Mouse (Mus musculus): ENCODE results near the gene H2-Q6. TPM values are rescaled to one million over a fixed set of nuclear protein-coding genes. Genes with fewer than 3 reads are reported as not detected.
"Not testable (repeated sequence)": the region's sequence is repeated elsewhere in the genome, so short reads cannot be mapped to it uniquely, and the experiment has no call there.

Gene H2-Q6
- polyA plus RNA-seq, 1 experiment: 53.5 TPM

DNA sequence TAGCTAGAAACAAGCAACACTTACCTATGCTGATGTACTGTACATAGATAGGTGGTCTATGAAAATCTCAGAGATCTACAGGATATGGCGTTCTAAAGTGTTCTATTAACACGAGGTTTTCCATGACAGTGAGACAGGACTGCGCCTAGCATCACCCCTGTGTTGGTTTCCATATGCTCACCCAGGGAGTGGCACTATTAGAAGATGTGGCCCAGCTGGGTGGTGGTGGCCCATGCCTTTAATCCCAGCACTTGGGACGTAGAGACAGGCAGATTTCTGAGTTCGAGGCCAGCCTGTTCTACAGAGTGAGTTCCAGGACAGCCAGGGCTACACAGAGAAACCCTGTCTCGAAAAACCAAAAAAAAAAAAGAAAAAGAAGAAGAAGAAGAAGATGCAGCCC lies 6.0 kb downstream of the H2-Q6 start:
- not testable (repeated sequence) for DNase-seq (ENCODE audit: low read depth, low spot score)
- 90% methylated on average over 6 of the region's 6 CpGs for WGBS

DNA sequence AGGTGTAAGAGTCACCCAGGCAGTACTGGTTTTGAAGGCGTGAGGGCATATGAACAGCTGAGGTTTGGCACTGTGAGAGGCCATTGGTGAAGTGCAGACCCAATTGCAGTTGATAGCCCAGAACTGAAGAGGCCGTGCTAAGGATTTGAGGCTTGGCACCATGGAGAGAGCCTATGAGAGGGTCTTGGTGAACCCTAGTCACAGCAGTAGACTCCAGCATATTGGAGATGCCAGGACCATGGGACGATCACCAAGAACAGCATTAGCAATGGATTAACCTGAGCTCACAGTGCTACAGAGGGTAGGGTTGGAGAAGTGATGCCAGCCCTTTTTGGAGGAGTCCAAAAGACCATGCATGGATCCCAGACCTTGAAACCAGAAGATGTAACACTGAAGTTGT lies 7.5 kb downstream of the H2-Q6 start:
- not testable (repeated sequence) for DNase-seq (ENCODE audit: low read depth, low spot score)
- 90% methylated on average over 3 of the region's 3 CpGs for WGBS

DNA sequence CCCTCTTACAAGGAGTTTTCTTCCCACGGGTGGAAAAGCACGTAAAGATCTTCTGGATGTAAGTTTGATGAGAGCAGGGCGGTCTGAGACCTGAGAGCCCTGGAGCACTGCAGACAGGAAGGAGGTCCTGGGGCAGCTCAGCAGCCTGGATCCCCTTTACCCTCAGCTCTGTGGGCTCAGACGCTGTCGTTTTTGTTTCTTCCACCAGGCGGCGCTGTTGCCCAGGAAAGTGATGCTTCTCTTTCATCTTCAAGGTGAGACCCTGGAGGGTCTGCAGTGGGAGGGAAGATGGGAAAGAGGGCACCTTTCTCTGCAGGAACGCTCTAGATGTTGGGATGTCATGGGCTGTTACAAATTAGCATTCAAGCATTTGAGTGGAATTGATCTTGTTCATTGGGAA lies 10.2 kb downstream of the H2-Q6 start:
- 15% methylated on average over 8 of the region's 8 CpGs for whole genome bisulfite sequencing
- DNase-seq (ENCODE audit: low read depth, low spot score): not testable (repeated sequence)

DNA sequence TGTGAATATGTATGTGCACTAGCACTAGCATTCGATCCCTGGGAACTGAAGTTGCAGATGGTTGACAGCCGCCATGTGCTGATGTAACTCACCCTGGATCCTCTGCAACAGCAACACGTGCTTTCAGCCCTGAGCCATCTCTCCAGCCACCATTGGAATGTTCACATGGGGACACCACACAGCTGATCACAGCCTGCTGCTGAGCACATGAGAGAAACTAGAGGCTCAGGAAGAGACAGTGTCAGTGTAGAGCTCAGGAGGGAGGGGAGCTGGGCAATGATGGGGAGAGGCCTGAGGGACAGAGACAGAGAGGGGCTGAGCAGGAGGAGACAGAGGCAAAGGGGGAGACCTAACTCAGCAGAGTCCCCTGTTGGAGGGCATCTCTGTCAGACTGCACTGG lies 10.9 kb downstream of the H2-Q6 start:
- WGBS: 80% methylated on average over 3 of the region's 3 CpGs
- not testable (repeated sequence) for DNase-seq (ENCODE audit: low read depth, low spot score)

DNA sequence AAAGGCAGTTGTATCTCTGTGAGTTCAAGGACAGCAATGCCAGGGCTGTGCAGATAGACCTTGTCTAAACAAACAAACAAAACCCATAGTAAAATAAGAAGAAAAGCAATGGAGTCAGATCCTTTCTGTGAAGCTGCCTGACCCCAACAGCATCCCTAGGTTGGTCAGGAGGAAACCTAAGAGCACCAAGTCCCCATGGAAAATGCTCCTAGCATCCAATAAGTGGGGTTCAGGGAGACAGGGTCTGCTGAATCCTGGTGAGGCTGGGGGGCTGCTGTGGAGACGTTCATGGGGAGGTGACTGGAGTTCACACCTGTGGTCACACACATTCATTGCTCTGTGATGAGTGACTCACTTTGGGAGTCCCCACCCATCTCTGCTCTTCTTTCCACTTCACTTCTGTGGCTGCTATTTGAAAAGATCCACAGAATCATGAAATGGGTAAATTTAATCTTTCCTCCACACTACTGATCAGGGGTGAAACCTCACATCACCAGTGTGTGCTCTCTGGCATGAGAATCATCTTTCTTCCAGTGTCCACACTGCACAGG lies 12.8 kb downstream of the H2-Q6 start:
- WGBS: 54% methylated on average over 1 of the region's 1 CpGs
- DNase-seq (ENCODE audit: low read depth, low spot score): not testable (repeated sequence)

DNA sequence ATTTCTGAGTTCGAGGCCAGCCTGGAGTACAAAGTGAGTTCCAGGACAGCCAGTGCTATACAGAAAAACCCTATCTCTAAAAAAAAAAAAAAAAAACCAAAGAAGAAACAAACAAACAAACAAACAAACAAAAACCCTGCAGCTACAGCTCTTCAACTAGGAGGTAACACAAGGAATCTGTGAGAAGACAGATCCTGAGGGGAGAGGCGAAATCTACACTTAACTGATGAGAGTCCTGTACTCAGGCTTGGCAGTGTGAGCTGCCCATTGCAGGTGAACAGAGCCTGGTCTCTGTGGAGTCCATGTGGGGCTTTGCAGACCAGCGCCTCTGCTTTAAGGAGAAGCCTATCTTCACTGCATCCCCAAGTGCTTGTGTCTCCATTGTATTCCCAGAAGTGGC lies 13.7 kb downstream of the H2-Q6 start:
- not testable (repeated sequence) for DNase-seq (ENCODE audit: low read depth, low spot score)
- WGBS: 84% methylated on average over 3 of the region's 3 CpGs

DNA sequence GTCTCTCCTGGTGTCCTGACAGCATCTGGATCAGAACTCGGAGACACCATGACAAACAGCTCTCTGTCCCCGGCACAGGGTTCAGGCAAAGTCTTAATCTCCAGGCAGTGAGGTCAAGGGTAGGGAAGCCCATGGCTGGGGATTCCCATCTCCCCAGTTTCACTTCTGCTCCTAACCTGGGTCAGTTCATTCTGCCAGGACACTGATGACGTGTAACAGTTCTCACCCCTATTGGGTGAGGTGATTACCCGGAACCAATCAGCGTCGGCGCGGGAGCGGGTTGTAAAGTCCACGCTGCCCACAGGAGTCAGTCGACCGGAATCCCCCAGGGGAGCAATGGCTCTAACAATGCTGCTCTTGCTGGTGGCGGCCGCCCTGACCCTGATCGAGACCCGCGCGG lies 14.2 kb downstream of the H2-Q6 start, which contains the start of gene H2-Q7:
H2-Q7 (plus strand) TSS at position 271 of the 400 bp plus-strand sequence.
- WGBS: 3% methylated on average over 18 of the region's 18 CpGs
- peak; percentile 56 for DNase-seq (ENCODE audit: low read depth, low spot score)

DNA sequence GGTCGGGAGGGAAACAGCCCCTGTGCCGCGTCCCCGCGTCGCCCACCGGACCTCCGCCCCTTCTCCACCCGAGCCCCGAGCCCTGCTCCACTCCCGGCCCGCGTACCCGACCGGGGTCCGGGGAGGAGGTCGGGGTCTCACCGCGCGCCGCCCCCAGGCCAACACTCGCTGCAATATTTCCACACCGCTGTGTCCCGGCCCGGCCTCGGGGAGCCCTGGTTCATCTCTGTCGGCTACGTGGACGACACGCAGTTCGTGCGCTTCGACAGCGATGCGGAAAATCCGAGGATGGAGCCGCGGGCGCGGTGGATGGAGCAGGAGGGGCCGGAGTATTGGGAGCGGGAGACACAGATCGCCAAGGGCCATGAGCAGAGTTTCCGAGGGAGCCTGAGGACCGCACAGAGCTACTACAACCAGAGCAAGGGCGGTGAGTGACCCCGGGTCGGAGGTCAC lies 14.7 kb downstream of the H2-Q6 start:
- DNase-seq (ENCODE audit: low read depth, low spot score): not testable (repeated sequence)
- WGBS: 2% methylated on average over 47 of the region's 48 CpGs

DNA sequence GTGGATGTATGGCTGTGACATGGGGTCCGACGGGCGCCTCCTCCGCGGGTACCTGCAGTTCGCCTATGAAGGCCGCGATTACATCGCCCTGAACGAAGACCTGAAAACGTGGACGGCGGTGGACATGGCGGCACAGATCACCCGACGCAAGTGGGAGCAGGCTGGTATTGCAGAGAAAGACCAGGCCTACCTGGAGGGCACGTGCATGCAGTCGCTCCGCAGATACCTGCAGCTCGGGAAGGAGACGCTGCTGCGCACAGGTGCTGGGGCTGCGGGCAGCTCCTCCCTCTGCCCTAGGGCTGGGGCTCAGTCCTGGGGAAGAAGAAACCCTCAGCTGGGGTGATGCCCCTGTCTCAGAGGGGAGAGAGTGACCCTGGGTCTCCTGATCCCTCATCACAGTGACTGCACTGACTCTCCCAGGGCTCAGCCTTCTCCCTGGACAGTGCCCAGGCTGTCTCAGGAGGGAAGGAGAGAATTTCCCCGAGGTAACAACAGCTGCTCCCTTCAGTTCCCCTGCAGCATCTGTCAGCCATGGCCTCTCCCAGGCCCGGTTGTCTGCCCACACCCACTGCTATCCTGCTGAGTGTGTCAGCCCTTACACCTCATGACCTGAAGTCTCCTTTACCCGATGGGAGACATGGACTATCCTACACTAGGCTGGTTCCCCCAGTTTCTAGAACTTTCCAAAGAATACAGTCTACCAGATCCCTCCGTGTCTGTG lies 15.4 kb downstream of the H2-Q6 start:
- 60% methylated on average over 27 of the region's 27 CpGs for WGBS
- not testable (repeated sequence) for DNase-seq (ENCODE audit: low read depth, low spot score)

DNA sequence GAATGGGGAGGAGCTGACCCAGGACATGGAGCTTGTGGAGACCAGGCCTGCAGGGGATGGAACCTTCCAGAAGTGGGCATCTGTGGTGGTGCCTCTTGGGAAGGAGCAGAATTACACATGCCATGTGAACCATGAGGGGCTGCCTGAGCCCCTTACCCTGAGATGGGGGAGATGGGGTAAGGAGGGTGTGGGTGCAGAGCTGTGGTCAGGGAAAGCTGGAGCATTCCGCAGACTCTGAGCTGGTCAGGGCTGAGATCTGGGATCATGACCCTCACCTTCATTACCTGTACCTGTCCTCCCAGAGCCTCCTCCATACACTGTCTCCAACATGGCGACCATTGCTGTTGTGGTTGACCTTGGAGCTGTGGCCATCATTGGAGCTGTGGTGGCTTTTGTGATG lies 17.7 kb downstream of the H2-Q6 start:
- WGBS: 91% methylated on average over 2 of the region's 2 CpGs

DNA sequence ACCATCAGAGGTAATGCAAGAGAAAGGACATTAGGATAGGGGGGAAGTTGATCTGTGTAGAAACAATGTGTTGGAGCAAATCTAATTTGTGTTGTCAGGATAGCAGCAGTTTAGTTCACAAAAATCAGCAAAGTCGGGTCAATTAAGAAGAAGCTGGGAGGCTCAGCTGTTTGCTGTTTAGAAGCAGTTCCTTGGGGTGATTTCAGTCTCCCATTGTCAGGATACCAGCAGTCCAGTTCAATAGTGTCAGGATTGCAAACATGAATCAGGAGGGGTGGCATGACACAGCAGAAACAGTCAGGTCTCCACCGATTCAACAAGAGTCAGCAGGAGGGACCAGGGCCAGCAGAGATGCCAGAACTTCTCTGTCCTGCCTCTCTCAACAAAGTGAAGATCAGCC lies 19.9 kb downstream of the H2-Q6 start:
- 81% methylated on average over 2 of the region's 2 CpGs for WGBS
- DNase-seq (ENCODE audit: low read depth, low spot score): not testable (repeated sequence)

More for the DNA sequence above, 17.7 kb downstream of the H2-Q6 start:
- not testable (repeated sequence) for DNase-seq (ENCODE audit: low read depth, low spot score)

DNA sequence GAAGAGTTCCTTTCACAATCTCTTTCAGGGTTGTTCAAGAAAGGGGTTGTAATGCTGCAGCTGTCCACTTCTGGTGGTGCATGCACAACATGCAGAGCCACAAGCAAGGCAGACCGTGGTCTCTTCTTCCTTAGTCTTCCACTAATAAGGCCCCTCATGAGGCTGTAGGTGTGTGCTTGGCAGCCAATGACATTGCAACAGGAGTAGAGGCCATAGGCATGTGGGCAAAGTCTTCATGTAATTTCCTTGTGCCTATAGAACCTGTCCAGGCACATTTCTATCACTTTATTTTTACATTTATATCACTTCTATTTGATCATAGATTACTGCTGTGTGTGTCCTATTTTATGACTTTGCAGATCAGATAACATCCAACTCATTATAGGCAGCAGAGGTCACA lies 33.6 kb downstream of the H2-Q6 start:
- WGBS: no CpG with 5 or more reads among the region's 1 CpGs
- not testable (repeated sequence) for DNase-seq (ENCODE audit: low read depth, low spot score)

DNA sequence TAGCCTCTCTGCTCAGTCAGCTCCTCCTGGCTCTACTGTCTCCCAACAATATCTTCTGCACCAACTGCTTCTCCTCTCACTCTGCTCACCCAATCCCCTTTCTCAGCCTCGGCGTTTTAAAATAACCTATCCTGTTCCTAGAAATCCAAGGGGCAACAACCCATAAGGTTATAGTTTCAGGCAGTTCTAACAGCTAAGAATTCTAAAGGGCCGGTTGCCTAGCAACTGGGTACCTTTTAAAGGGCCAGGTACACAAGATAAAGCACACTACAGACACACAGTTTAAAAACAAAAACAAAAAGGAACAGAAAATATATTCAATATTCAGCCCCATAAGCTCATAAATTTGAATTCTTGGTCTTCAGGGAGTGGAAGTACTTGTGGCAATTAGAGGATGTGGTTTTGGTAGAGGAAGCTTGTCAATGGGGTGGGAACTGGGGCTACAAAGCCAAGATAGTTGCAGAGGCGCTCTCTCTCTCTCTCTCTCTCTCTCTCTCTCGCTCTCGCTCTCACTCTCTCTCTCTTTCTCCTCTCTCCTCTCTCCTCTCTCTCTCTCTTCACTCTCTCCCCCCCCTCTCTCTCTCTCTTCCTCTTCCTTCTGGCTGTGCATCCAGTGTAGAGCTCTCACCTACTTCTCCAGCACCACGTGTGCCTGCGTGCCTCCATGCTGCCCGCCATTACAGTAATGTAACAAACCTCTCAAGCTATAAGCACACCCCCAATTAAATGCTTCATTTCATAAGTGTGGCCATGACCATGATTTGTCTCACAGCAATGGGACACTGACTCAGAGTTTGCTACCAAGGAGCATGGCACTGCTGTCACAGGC lies 36.1 kb downstream of the H2-Q6 start:
- 62% methylated on average over 3 of the region's 9 CpGs for WGBS
- not testable (repeated sequence) for DNase-seq (ENCODE audit: low read depth, low spot score)

DNA sequence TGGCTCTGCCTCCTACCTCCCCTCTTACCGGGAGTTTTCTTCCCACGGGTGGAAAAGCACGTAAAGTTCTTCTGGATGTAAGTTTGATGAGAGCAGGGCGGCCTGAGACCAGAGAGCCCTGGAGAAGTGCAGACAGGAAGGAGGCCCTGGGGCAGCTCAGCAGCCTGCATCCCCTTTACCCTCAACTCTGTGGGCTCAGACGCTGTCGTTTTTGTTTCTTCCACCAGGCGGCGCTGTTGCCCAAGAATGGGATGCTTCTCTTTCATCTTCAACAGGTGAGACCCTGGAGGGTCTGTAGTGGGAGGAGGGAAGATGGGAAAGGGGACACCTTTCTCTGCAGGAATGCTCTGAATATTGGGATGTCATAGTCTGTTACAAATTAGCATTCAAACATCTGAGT lies 41.0 kb downstream of the H2-Q6 start:
- WGBS: 22% methylated on average over 8 of the region's 8 CpGs
- not testable (repeated sequence) for DNase-seq (ENCODE audit: low read depth, low spot score)

DNA sequence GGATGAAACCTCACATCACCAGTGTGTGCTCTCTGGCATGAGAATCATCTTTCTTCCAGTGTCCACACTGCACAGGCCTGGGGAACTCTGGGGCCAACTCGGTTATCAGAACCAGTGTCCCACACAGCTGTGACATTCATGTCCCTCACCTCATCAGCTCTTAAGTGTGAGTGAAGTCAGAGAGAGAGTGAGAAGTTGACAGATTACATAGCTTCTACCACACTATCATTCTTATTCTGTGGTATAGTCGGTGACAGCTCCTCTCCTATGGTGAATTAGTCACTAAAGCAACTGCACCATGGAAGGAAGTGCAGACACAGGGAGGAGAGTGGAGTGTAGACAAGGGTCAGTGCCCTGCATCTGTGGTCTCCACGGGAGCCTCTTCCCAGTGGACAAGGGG lies 44.3 kb downstream of the H2-Q6 start:
- WGBS: 65% methylated on average over 3 of the region's 3 CpGs
- DNase-seq (ENCODE audit: low read depth, low spot score): not testable (repeated sequence)

DNA sequence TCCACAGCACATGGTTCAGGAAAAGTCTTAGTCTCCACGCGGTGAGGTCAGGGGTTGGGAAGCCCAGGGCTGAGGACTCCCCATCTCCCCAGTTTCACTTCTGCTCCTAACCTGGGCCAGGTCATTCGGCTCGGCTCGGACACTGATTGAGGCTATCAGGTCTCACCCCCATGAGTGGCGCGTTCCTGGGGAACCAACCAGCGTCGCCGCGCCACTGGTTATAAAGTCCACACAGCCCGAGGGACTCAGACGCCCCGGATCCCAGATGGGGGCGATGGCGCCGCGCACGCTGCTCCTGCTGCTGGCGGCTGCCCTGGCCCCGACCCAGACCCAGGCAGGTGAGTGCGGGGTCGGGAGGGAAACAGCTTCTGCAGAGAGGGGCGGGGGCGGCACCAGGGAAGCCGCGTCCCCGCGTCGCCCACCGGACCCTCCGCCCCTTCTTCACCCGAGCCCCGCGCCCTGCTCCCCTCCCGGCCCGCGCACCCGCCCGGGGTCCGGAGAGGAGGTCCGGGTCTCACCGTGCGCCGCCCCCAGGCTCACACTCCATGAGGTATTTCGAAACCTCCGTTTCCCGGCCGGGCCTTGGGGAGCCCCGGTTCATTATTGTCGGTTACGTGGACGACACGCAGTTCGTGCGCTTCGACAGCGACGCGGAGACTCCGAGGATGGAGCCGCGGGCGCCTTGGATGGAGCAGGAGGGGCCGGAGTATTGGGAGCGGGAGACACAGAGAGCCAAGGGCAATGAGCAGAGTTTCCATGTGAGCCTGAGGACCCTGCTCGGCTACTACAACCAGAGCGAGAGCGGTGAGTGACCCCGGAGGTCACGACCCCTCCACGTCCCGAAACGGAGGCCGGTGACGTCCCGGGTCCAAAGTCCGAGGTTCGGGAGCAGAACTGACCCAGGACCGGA lies 45.4 kb downstream of the H2-Q6 start, which contains the start of gene H2-Q10:
H2-Q10 (plus strand) TSS at position 248 of the 910 bp plus-strand sequence.
- WGBS: 1% methylated on average over 80 of the region's 80 CpGs
- DNase-seq (ENCODE audit: low read depth, low spot score): no peak
